Mouse (Mus musculus) cerebellum, adult 18-20 months (tissue): ENCODE measurements at regions not wholly inside any gene's neighbourhood (a gene's known extent, or its start where the extent isn't known, plus 50 kb on each side); places are given as distances from the start of the nearest gene placed in this dataset.
A peak's percentile ranks its signal among the peaks of the same experiment; 100 is the strongest.

Experiments
- DNase-seq, 2 experiments: peaks; one replicate each; pipeline ENCODE4 v3.0.0; 2021

- peak; percentile 55 to 57 for DNase-seq
Observed at GRCm38 (mm10) chr7:55710872-55711558, 57.0 kb upstream of the Siglech start.
